Mouse (Mus musculus) limb, embryonic 15.5 days (tissue): Measurements from ENCODE around the gene Trip12. TPM values are rescaled to one million over a fixed set of nuclear protein-coding genes. Genes with fewer than 3 reads are reported as not detected.

Source experiments
- ATAC-seq: fragments of 200-750 bp; cut with Nextera tagmentation; 2 replicates; pipeline ENCODE4 v1.8.0; 2017; ENCODE audit warnings: low read depth, moderate TSS enrichment; ENCODE audit not compliant: insufficient number of reproducible peaks, low FRiP score, low TSS enrichment
- H3K27ac ChIP-seq: fragments of 300-500 bp; sonication (generic); 2 replicates; pipeline ENCODE4 v1.5.1; 2015; ENCODE audit warnings: moderate library complexity, mild to moderate bottlenecking, inconsistent platforms
- H3K27me3 ChIP-seq: fragments of 300-500 bp; sonication (generic); 2 replicates; pipeline ENCODE4 v1.6.1; 2015; ENCODE audit warnings: inconsistent platforms
- H3K36me3 ChIP-seq: fragments of 300-500 bp; sonication (generic); 2 replicates; pipeline ENCODE4 v1.6.1; 2015; ENCODE audit warnings: inconsistent platforms
- H3K4me1 ChIP-seq: fragments of 300-500 bp; sonication (generic); 2 replicates; pipeline ENCODE4 v1.6.1; 2015; ENCODE audit warnings: inconsistent platforms
- H3K4me2 ChIP-seq: fragments of 300-500 bp; sonication (generic); 2 replicates; pipeline ENCODE4 v1.6.1; 2015; ENCODE audit warnings: mild to moderate bottlenecking, inconsistent platforms
- H3K4me3 ChIP-seq: fragments of 300-500 bp; sonication (generic); 2 replicates; pipeline ENCODE4 v1.5.1; 2015; ENCODE audit warnings: mild to moderate bottlenecking, inconsistent platforms
- H3K9ac ChIP-seq: fragments of 300-500 bp; sonication (generic); 2 replicates; pipeline ENCODE4 v1.6.1; 2015; ENCODE audit warnings: inconsistent platforms
- H3K9me3 ChIP-seq: fragments of 300-500 bp; sonication (generic); 2 replicates; pipeline ENCODE4 v1.6.1; 2016; ENCODE audit warnings: inconsistent platforms
- WGBS: fragments of 180-500 bp; shearing (Covaris S2); methylation state at CpG from one replicate; pipeline ENCODE4 v1.1.7; 2015; 5-methylcytosine and 5-hydroxymethylcytosine counted together
- polyA plus RNA-seq: library from polyadenylated mRNA; unstranded; fragments of >200 nt; fragmentation: Nextera tagmentation; extraction: Ambion mirVana; gene quantifications from 2 replicates; pipeline ENCODE4 v1.2.1, GENCODE M21; 2015

Gene Trip12
- polyA plus RNA-seq, 1 experiment from 2014 or later, result 62.0 TPM

DNA sequence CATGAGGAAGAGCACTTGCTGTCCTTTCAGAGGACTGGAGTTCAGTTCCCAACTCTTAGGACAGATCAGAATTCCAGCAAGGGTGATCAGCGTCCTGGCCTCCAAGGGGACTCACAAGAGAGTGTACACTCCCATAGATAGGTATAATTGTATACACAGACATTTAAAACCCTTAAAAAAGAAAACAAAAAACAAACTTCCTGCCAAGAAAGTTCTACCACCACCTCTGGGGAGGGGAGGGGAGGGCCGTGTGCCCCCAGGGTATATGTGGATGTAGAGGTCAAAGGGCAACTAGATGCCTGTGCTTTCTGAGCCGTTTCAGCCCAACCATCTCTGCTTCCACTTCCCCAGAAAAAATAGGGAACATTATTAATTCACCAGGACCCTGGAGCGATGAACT lies 32.6 kb upstream of the Trip12 start:
- Histone ChIP-seq H3K4me1 (no peaks in the 10 kb centered on the region), H3K36me3 (no peaks in the 10 kb centered on the region), H3K9me3 (no peaks in the 10 kb centered on the region), H3K4me2 (no peak overlapping the region), H3K27me3 (no peaks in the 10 kb centered on the region), H3K4me3 (no peak overlapping the region), H3K9ac (no peak overlapping the region), H3K27ac (no peak overlapping the region)
- 54% methylated on average over 4 of the region's 4 CpGs for WGBS
- ATAC-seq, result no peak

DNA sequence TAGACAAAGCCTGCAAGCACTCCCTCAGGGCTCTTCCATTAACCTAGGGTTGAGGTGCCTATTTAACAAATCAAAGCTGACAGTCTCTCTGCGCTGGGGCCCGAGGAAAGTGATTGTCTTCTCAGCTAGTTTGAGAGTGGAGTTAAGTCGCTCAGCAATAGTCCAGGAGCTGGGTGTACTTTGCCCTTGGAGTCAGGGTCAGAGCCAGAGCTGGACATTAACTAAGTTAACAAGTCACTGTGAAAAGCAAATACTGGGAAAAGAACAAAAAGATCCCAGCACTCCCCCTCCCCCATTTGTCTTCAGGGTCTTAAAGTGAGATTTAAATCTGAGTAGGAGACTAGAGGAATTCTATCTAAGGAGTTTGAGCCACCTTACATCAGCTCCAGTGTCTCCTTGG lies 31.8 kb upstream of the Trip12 start:
- H3K27me3 ChIP-seq, result no peaks in the 10 kb centered on the region
- no peaks in the 10 kb centered on the region for H3K4me1 ChIP-seq
- H3K4me2 ChIP-seq, result no peak overlapping the region
- no peaks in the 10 kb centered on the region for H3K9me3 ChIP-seq
- no peak for ATAC-seq
- no peak overlapping the region for H3K4me3 ChIP-seq
- H3K36me3 ChIP-seq, result no peaks in the 10 kb centered on the region
- no peak overlapping the region for H3K27ac ChIP-seq
- WGBS, result 21% methylated on average over 3 of the region's 3 CpGs
- H3K9ac ChIP-seq, result no peak overlapping the region

DNA sequence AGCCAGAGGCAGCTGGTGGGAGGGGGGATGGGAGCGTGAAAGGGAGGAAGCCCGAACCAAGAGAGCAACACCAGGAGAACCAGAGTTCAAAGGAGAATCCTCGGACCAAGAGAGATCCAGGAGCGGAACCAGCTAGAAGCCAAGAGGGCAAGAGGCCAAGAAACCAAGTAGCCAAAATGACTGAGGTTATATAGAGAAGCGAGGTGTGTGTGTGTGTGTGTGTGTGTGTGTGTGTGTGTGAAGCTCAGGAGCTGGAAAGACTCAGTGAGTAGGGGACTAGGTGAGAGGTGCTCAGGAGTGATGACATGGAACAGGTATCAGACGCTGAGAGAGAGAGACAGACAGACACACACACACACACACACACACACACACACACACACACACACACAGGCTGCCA lies 30.8 kb upstream of the Trip12 start:
- H3K9me3 ChIP-seq, result no peaks in the 10 kb centered on the region
- H3K4me2 ChIP-seq, result no peak overlapping the region
- no peaks in the 10 kb centered on the region for H3K27me3 ChIP-seq
- H3K9ac ChIP-seq, result no peak overlapping the region
- 60% methylated on average over 6 of the region's 6 CpGs for WGBS
- H3K4me3 ChIP-seq, result no peak overlapping the region
- ATAC-seq, result no peak
- H3K27ac ChIP-seq, result no peak overlapping the region
- no peaks in the 10 kb centered on the region for H3K36me3 ChIP-seq
- H3K4me1 ChIP-seq, result no peaks in the 10 kb centered on the region

DNA sequence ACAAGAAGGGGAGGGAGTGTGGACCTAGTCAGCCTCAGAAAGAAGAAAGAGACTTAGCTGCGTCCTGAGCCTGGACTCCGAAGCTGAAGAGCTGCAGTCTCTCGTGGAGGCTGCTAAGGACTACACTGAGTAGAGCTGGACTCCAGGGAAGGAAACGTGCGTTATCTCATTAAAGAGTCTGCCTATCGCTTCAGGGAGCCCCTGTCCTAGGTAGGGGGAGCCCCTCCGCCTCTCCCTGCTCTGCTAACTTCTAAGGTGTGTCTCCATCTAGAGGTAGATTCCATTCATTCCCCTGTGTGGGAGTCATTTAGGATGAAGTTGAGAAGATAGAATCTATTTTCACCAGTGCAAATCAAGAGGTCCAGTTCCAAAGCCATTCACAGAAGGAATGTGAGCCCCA lies 29.2 kb upstream of the Trip12 start:
- Histone ChIP-seq H3K27me3 (no peaks in the 10 kb centered on the region), H3K4me2 (no peak overlapping the region), H3K4me3 (no peak overlapping the region), H3K9me3 (no peaks in the 10 kb centered on the region), H3K36me3 (no peaks in the 10 kb centered on the region), H3K9ac (no peak overlapping the region), H3K27ac (no peak overlapping the region), H3K4me1 (no peaks in the 10 kb centered on the region)
- no peak for ATAC-seq
- WGBS, result 51% methylated on average over 7 of the region's 7 CpGs

DNA sequence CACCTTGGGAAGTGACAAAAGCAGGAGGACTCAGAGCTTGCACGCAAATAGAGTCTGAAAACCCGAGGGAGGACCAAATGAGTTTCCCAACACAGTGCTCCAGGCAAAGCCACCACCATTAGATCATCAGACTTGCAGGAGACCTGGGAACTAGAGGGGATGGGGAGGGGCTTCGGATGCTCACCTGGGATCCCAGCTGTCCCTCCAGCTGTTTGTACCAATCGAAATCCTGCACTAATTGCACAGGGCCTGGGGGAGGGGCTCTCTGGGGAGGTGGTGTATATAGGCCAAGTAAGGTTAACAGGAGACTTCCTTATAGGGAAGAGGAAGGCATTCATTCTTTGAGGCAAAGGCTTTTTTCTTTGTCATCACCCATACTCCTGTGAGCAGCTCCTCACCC lies 28.5 kb upstream of the Trip12 start:
- Histone ChIP-seq H3K4me2 (no peak overlapping the region), H3K27me3 (no peaks in the 10 kb centered on the region), H3K27ac (no peak overlapping the region), H3K4me1 (no peaks in the 10 kb centered on the region), H3K9ac (no peak overlapping the region), H3K9me3 (no peaks in the 10 kb centered on the region), H3K36me3 (no peaks in the 10 kb centered on the region), H3K4me3 (no peak overlapping the region)
- WGBS, result 56% methylated on average over 4 of the region's 4 CpGs
- no peak for ATAC-seq

DNA sequence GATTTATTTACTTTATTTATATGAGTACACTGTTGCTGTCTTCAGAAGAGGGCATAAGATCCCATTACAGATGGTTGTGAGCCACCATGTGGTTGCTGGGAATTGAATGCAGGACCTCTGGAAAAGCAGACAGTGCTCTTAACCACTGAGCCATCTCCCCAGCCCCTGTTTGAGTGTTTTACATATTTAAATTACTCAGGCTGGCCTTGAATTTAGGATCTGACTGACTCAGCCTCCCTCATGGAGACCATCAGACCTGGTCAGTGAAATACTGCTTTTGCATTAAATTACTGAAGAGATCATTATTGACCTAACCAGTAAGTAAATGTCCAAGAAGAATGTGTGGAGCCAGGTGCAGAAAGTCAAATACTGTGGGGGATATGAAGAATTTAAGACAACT lies 28.0 kb upstream of the Trip12 start:
- no peak overlapping the region for H3K9ac ChIP-seq
- H3K9me3 ChIP-seq, result no peaks in the 10 kb centered on the region
- no peak overlapping the region for H3K27ac ChIP-seq
- no peak overlapping the region for H3K4me2 ChIP-seq
- no peaks in the 10 kb centered on the region for H3K27me3 ChIP-seq
- H3K4me3 ChIP-seq, result no peak overlapping the region
- no peak for ATAC-seq
- H3K36me3 ChIP-seq, result no peaks in the 10 kb centered on the region
- H3K4me1 ChIP-seq, result no peaks in the 10 kb centered on the region

DNA sequence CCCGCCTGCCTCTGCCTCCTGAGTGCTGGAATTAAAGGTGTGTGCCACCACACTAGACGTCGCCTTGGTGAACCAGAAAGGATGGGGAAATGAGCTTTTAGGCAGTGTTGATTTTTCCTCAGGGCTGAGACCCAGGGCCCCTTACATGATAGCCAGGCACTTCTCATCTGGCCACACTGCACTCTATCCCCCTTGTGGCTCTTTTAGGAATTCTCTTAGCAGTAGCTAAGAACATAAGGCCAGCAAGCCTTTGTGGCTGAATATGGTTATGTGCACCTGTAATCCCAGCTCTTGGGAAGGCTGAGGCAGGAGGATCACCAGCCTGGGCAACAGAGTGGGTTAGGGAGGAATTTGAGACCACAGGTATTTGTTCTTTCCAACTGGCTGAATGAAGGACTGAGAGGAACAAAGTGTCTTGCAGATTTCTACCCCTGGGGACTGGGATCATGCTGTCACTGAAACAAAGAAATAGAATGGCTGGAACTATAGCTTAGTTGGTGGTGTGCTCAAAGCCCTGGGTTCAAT lies 26.5 kb upstream of the Trip12 start:
- Histone ChIP-seq H3K9me3 (no peaks in the 10 kb centered on the region), H3K36me3 (no peaks in the 10 kb centered on the region), H3K27ac (no peak overlapping the region), H3K4me2 (no peak overlapping the region), H3K27me3 (no peaks in the 10 kb centered on the region), H3K4me1 (no peaks in the 10 kb centered on the region), H3K4me3 (no peak overlapping the region), H3K9ac (no peak overlapping the region)
- no peak for ATAC-seq
- 96% methylated on average over 3 of the region's 3 CpGs for WGBS

DNA sequence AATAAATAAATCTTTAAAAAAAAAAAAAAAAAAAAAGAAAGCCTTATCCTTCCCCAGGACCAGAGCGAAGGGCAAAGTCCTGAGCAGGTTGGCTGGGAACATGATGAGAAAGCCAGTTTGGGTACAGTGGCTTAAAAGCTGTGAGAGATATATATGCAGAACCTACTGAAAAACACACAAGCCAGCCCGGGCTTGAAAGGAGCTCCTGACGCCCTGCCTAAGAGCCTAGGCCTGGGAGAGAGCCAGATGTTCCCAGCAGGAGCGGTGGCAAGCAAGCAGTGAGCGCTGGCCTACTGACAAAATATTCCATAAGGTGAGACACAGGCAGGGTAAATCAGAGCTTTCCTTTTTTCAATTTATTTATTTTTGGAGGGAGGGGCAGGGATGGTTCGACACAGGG lies 25.9 kb upstream of the Trip12 start:
- Histone ChIP-seq H3K4me2 (no peak overlapping the region), H3K4me1 (no peaks in the 10 kb centered on the region), H3K4me3 (no peak overlapping the region), H3K27ac (no peak overlapping the region), H3K36me3 (no peaks in the 10 kb centered on the region), H3K27me3 (no peaks in the 10 kb centered on the region), H3K9me3 (no peaks in the 10 kb centered on the region), H3K9ac (no peak overlapping the region)
- 79% methylated on average over 6 of the region's 6 CpGs for WGBS
- no peak for ATAC-seq

DNA sequence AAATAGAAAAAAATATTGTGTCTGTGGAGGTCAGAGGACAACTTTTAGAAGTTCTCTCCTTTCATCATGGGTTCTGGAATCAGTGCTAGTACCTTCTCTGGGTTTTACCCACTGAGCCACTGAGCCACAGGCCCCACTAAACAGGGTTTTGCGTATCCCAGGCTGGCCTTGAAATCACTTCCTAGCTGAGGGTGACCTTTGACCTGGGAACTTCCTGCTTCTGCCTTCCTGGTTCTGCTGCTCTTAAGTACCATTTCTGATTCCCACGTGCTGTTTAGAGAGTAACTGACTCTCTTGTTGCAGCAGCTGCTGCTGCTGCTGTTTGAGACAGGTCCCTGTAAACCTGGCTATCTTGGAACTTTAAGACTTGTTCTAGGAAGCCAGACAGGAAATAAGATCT lies 24.3 kb upstream of the Trip12 start:
- Histone ChIP-seq H3K27me3 (no peaks in the 10 kb centered on the region), H3K36me3 (no peaks in the 10 kb centered on the region), H3K4me1 (no peaks in the 10 kb centered on the region), H3K9ac (no peak overlapping the region), H3K27ac (no peak overlapping the region), H3K4me3 (no peak overlapping the region), H3K4me2 (no peak overlapping the region), H3K9me3 (no peaks in the 10 kb centered on the region)
- ATAC-seq, result no peak
- 45% methylated on average over 2 of the region's 2 CpGs for WGBS

DNA sequence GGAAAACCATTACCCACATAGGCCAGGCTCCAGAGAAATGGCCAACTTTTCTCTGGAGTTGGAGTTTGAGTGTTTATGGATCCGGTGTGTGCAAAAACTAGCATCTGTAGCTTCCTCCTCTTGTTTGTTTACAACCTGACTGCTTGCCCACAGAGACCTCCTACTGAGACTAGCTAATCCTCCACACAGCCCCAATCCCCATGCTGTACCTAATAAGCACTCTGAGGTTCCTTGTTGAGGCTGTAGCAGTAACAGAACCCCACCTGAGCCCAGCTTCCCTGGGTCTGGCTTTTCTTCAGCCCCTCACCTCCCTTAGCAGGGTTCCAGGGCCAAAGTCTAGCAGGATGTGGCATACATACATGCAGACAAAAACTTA lies 20.9 kb upstream of the Trip12 start:
- Histone ChIP-seq H3K4me3 (no peak overlapping the region), H3K9ac (no peak overlapping the region), H3K27ac (no peak overlapping the region), H3K9me3 (no peaks in the 10 kb centered on the region), H3K36me3 (no peaks in the 10 kb centered on the region), H3K4me1 (no peaks in the 10 kb centered on the region), H3K4me2 (no peak overlapping the region), H3K27me3 (no peaks in the 10 kb centered on the region)
- 64% methylated on average over 1 of the region's 1 CpGs for WGBS
- ATAC-seq, result no peak

DNA sequence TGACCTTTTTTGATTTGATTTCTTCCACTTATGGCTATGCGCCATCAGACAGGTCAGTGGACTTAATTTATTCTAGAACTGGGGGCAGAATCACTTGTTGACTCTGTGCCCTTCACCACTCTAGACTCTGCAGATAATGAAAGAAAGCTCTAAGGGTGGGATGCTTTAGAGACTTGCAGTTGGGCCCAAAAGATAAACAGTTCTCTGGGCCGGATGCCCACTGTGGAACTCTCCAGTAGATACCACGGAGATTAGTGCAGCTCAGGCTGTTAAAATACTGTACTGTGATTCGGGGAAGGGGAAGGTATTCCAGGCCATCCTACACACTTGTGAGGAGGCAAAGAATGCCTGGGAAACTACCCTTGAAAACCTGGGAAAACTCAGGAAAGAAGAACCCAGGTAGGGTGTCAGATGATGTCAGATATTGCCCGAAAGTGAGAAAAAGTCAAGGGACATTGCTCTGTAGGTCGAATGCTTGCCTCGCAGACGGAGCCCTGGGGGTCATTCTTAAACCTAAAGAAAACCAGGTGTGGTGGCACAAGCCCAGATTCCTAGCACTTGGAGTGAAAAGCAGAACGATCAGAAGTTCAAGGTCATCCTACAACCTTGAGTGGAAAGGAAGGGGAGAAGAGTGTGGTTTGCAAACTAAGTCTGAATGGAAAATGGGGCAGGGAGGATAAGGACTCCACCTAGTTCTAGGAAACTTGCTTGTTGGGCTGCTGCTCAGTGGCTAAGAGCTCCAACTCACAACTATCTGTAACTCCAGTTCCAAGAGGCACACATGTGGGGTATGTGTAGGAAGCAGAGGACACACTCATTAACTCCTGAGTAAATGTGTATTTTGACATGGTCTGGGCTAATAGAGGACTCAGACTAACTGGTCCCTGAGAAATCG lies 20.3 kb upstream of the Trip12 start:
- H3K27me3 ChIP-seq, result no peaks in the 10 kb centered on the region
- no peaks in the 10 kb centered on the region for H3K36me3 ChIP-seq
- ATAC-seq, result no peak
- WGBS, result 63% methylated on average over 10 of the region's 10 CpGs
- H3K4me1 ChIP-seq, result no peaks in the 10 kb centered on the region
- no peaks in the 10 kb centered on the region for H3K9me3 ChIP-seq
- no peak overlapping the region for H3K4me2 ChIP-seq
- no peak overlapping the region for H3K4me3 ChIP-seq
- H3K9ac ChIP-seq, result no peak overlapping the region
- H3K27ac ChIP-seq, result no peak overlapping the region

DNA sequence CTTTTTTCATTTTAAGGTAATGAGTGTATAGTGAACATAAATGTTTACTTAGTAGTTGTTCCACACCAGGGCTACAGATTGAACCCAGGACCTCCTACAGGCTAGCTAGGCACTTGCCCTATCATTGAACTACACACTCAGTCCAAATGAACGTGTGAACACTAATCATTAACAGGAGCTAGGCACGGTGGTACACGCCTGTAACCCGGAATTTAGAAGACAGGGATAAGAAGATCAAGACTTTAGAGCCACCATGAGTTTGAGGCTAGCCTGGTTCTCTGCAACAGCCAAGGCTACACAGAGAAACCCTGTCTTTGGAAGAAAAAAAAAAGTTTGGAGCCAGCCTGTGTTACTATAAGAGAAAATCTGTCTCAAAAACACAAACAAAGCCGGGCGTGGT lies 19.3 kb upstream of the Trip12 start:
- no peak overlapping the region for H3K4me2 ChIP-seq
- no peak overlapping the region for H3K27ac ChIP-seq
- H3K9me3 ChIP-seq, result no peaks in the 10 kb centered on the region
- no peak overlapping the region for H3K9ac ChIP-seq
- H3K36me3 ChIP-seq, result no peaks in the 10 kb centered on the region
- no peak overlapping the region for H3K4me3 ChIP-seq
- H3K27me3 ChIP-seq, result no peaks in the 10 kb centered on the region
- WGBS, result 84% methylated on average over 6 of the region's 6 CpGs
- no peaks in the 10 kb centered on the region for H3K4me1 ChIP-seq
- no peak for ATAC-seq

DNA sequence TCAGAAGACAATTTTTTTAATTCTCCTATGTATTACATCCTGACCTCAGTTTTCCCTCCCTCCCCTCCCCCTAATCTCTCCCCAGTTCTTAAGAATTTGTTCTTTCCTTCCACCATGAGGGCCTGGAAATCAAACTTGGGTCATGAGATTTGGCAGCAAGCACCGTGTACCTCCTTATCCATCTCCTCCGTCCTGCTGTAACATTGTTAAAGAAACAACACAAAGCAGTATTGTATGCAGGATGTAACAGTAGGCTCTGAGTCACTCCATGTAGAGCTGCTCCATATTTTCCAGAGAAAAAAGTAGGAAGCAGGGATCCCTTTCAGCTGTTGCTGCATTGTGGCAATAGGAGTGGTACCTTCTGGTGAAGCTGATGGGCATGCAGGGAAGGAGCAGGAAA lies 15.4 kb upstream of the Trip12 start:
- Histone ChIP-seq H3K4me3 (no peak overlapping the region), H3K4me1 (no peaks in the 10 kb centered on the region), H3K9me3 (no peaks in the 10 kb centered on the region), H3K27me3 (no peaks in the 10 kb centered on the region), H3K36me3 (no peaks in the 10 kb centered on the region), H3K9ac (no peak overlapping the region), H3K27ac (no peak overlapping the region), H3K4me2 (no peak overlapping the region)
- 59% methylated on average over 2 of the region's 2 CpGs for WGBS
- ATAC-seq, result no peak
